19 mouse cellular contexts compared by ENCODE assay signal in genomic region chr12:59017970-59018369, GRCm38 (mm10).
"Had no signal": no experiment of that assay in that cellular context is flagged by ENCODE, and none has a peak within 500 bp of the region (broad histone marks: within the 10 kb centered on the region; RNA-seq: fewer than 3 reads in every experiment).

No protein-coding gene starts in this region.

- H3K4me2 ChIP-seq: lung, embryonic 14.5 days; midbrain, embryonic 12.5 days; neural tube, embryonic 13.5 days; neural tube, embryonic 15.5 days had no signal

- H3K4me1 ChIP-seq: midbrain, embryonic 12.5 days had no signal

- ATAC-seq: midbrain, embryonic 16.5 days had no signal

- H3K9ac ChIP-seq: liver, embryonic 14.5 days; lung, embryonic 14.5 days; midbrain, embryonic 12.5 days; neural tube, embryonic 13.5 days; neural tube, embryonic 15.5 days had no signal

- H3K27ac ChIP-seq: liver, embryonic 14.5 days; midbrain, embryonic 10.5 days; midbrain, embryonic 12.5 days; neural tube, embryonic 13.5 days; neural tube, embryonic 15.5 days had no signal

- H3K27me3 ChIP-seq: midbrain, embryonic 12.5 days; neural tube, embryonic 13.5 days; neural tube, embryonic 15.5 days had no signal

- H3K9me3 ChIP-seq: midbrain, embryonic 10.5 days; midbrain, embryonic 12.5 days; neural tube, embryonic 13.5 days; neural tube, embryonic 15.5 days had no signal

- DNase-seq: lung, embryonic 14.5 days; lung, postnatal 10 days; lung, postnatal 4 days; midbrain, embryonic 14.5 days; retina, postnatal 1 day; right cerebral cortex, adult 18-20 months; right cerebral cortex, postnatal 25 days; right cerebral cortex, postnatal 4 days; spleen, adult 18-20 months; thymus, adult 18-20 months; thymus, postnatal 14 days; thymus, postnatal 36 days had no signal

- H3K4me3 ChIP-seq: midbrain, embryonic 10.5 days; midbrain, embryonic 12.5 days; myocyte; neural tube, embryonic 13.5 days; neural tube, embryonic 15.5 days had no signal
